Mouse (Mus musculus) erythroblast, embryonic 14.5 days (primary cell): ENCODE results near the gene Camk2d. TPM values are rescaled to one million over a fixed set of nuclear protein-coding genes. Genes with fewer than 3 reads are reported as not detected.

ENCODE experiments used
- H3K27me3 ChIP-seq: 2 replicates; pipeline ENCODE4 v1.6.1; 2012; ENCODE audit warnings: inconsistent platforms; ENCODE audit not compliant: control insufficient read depth
- H3K36me3 ChIP-seq: 2 replicates; pipeline ENCODE4 v1.6.1; 2012; ENCODE audit warnings: mild to moderate bottlenecking, inconsistent platforms; ENCODE audit not compliant: control insufficient read depth
- H3K4me1 ChIP-seq: 2 replicates; pipeline ENCODE4 v1.6.1; 2012; ENCODE audit warnings: inconsistent platforms; ENCODE audit not compliant: control insufficient read depth
- H3K4me3 ChIP-seq: replicated peaks from 2 replicates; pipeline ENCODE3; 2012; ENCODE audit warnings: moderate library complexity, mild to moderate bottlenecking, inconsistent platforms
- H3K9me3 ChIP-seq: 2 replicates; pipeline ENCODE4 v1.6.1; 2012; ENCODE audit warnings: low read length, inconsistent platforms, mixed read lengths; ENCODE audit not compliant: control insufficient read depth
- GATA1 ChIP-seq: IDR thresholded peaks from 2 replicates; pipeline ENCODE4 v1.6.1; 2012; ENCODE audit warnings: low read length, inconsistent platforms, mixed read lengths
- TAL1 ChIP-seq: IDR thresholded peaks from 3 replicates; pipeline ENCODE4 v1.6.1; 2012; ENCODE audit warnings: low read length, inconsistent platforms, mixed read lengths
- polyA plus RNA-seq: library from polyadenylated mRNA; stranded (reverse); fragments of >175 nt; gene quantifications from 2 replicates; pipeline ENCODE4 v1.2.3, GENCODE M21; 2012

Camk2d gene
- polyA plus RNA-seq = 0.02 TPM in 1 of 2 replicates, not detected in the other

- no peak for TF ChIP-seq TAL1
- TF ChIP-seq GATA1 = no peak
- H3K4me1 ChIP-seq = peaks cover 19% of the 10 kb centered on the region
- no peaks in the 10 kb centered on the region for H3K9me3 ChIP-seq
- H3K4me3 ChIP-seq = peak within 1 kb of the TSS; percentile 63
- no peaks in the 10 kb centered on the region for H3K36me3 ChIP-seq
- peaks cover 29% of the 10 kb centered on the region for H3K27me3 ChIP-seq
These were observed at the start of gene Camk2d for GRCm38 (mm10) chr3:126596086-126596485. TSS of gene Camk2d (plus strand) at chr3:126596302.

GRCm38 (mm10) chr3:126547941-126548340 is 48.2 kb upstream of the Camk2d start:
- Histone ChIP-seq H3K4me3 (no peak overlapping the region), H3K9me3 (no peaks in the 10 kb centered on the region), H3K4me1 (no peaks in the 10 kb centered on the region), H3K27me3 (no peaks in the 10 kb centered on the region), H3K36me3 (no peaks in the 10 kb centered on the region)
- TF ChIP-seq GATA1 (no peak), TAL1 (no peak)

- Histone ChIP-seq H3K27me3 (no peaks in the 10 kb centered on the region), H3K36me3 (no peaks in the 10 kb centered on the region), H3K4me1 (no peaks in the 10 kb centered on the region), H3K9me3 (peaks cover 1% of the 10 kb centered on the region; the same call in 1 of the 2 replicates), H3K4me3 (no peak overlapping the region)
- no peak for TF ChIP-seq GATA1
- TF ChIP-seq TAL1 = no peak
These were observed 32.5 kb upstream of the Camk2d start for GRCm38 (mm10) chr3:126563646-126564045.

- H3K4me3 ChIP-seq = no peak overlapping the region
- H3K4me1 ChIP-seq = no peaks in the 10 kb centered on the region
- no peak for TF ChIP-seq TAL1
- TF ChIP-seq GATA1 = no peak
- H3K27me3 ChIP-seq = no peaks in the 10 kb centered on the region
- no peaks in the 10 kb centered on the region for H3K36me3 ChIP-seq
- H3K9me3 ChIP-seq = peaks cover 3% of the 10 kb centered on the region; the same call in 1 of the 2 replicates
These were observed 25.5 kb upstream of the Camk2d start for GRCm38 (mm10) chr3:126570628-126571027.

- H3K4me1 ChIP-seq = no peaks in the 10 kb centered on the region
- H3K9me3 ChIP-seq = peaks cover 3% of the 10 kb centered on the region; the same call in 1 of the 2 replicates
- no peak overlapping the region for H3K4me3 ChIP-seq
- no peaks in the 10 kb centered on the region for H3K36me3 ChIP-seq
- H3K27me3 ChIP-seq = no peaks in the 10 kb centered on the region
- TF ChIP-seq TAL1 = no peak
These were observed 23.2 kb upstream of the Camk2d start for GRCm38 (mm10) chr3:126572915-126573314.

- no peaks in the 10 kb centered on the region for H3K4me1 ChIP-seq
- H3K9me3 ChIP-seq = no peaks in the 10 kb centered on the region
- H3K4me3 ChIP-seq = no peak overlapping the region
- TF ChIP-seq TAL1 (no peak), GATA1 (no peak)
- no peaks in the 10 kb centered on the region for H3K27me3 ChIP-seq
- no peaks in the 10 kb centered on the region for H3K36me3 ChIP-seq
These were observed 20.2 kb upstream of the Camk2d start for GRCm38 (mm10) chr3:126575927-126576326.

- Histone ChIP-seq H3K4me1 (no peaks in the 10 kb centered on the region), H3K4me3 (no peak overlapping the region), H3K9me3 (no peaks in the 10 kb centered on the region), H3K27me3 (no peaks in the 10 kb centered on the region), H3K36me3 (no peaks in the 10 kb centered on the region)
- TF ChIP-seq GATA1 (no peak), TAL1 (no peak)
These were observed 10.0 kb upstream of the Camk2d start for GRCm38 (mm10) chr3:126586134-126586533.

GRCm38 (mm10) chr3:126587477-126587876 is 8.6 kb upstream of the Camk2d start:
- H3K36me3 ChIP-seq = no peaks in the 10 kb centered on the region
- no peaks in the 10 kb centered on the region for H3K9me3 ChIP-seq
- H3K27me3 ChIP-seq = no peaks in the 10 kb centered on the region
- H3K4me1 ChIP-seq = no peaks in the 10 kb centered on the region
- no peak for TF ChIP-seq GATA1
- no peak for TF ChIP-seq TAL1
- no peak overlapping the region for H3K4me3 ChIP-seq

- no peaks in the 10 kb centered on the region for H3K36me3 ChIP-seq
- no peak overlapping the region for H3K4me3 ChIP-seq
- H3K9me3 ChIP-seq = no peaks in the 10 kb centered on the region
- H3K27me3 ChIP-seq = no peaks in the 10 kb centered on the region
- H3K4me1 ChIP-seq = no peaks in the 10 kb centered on the region
- TF ChIP-seq TAL1 = no peak
- no peak for TF ChIP-seq GATA1
These were observed 6.5 kb upstream of the Camk2d start for GRCm38 (mm10) chr3:126589556-126589955.

GRCm38 (mm10) chr3:126595456-126595855 is 646 bp upstream of the Camk2d start:
- Histone ChIP-seq H3K4me1 (peaks cover 19% of the 10 kb centered on the region), H3K4me3 (no peak overlapping the region), H3K36me3 (no peaks in the 10 kb centered on the region), H3K9me3 (no peaks in the 10 kb centered on the region), H3K27me3 (peaks cover 29% of the 10 kb centered on the region)
- TF ChIP-seq GATA1 (no peak), TAL1 (no peak)
